Mouse (Mus musculus): ENCODE data around the gene Gm21974. TPM values are rescaled to one million over a fixed set of nuclear protein-coding genes. Genes with fewer than 3 reads are reported as not detected.

Gene Gm21974
- polyA plus RNA-seq, 1 experiment = not detected

DNA sequence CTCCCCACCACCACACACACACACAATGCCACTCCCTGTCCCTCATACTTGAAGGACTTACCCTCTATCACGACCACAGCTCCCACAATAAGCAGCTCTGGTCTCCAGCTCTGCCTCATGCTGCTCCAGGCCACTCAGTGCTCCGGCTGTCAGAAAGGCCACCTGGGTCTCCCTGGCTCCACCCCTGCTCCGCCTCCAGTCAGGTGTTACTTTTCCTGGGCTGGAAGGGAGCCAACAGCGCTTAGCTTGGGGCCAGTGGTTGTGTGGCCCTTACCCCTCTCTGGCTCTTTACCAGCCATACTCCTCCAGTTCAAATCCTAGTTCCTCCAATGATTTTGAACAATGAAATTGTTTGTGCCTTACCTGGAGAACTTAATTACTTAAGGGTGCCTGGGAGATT is 4.5 kb downstream of the Gm21974 start, which contains the start of gene Prss53:
Prss53 (minus strand) TSS at position 173 of the 400 bp plus-strand sequence.
- WGBS = 8% methylated on average over 4 of the region's 4 CpGs
- H3K27me3 ChIP-seq (ENCODE audit: control insufficient read depth, insufficient read depth, low read length) = no peaks in the 10 kb centered on the region
- H3K4me1 ChIP-seq (ENCODE audit: control insufficient read depth, insufficient read depth, insufficient read length, low read length) = peaks cover 4% of the 10 kb centered on the region
- H3K4me3 ChIP-seq (ENCODE audit: low read depth, low read length) = no peak within 1 kb of the TSS
- H3K27ac ChIP-seq (ENCODE audit: insufficient read depth, low read depth, low read length) = no peak within 1 kb of the TSS
- H3K36me3 ChIP-seq (ENCODE audit: control insufficient read depth, insufficient read depth, low read length) = peaks cover 38% of the 10 kb centered on the region
- TF ChIP-seq POLR2A (IDR thresholded peaks at IDR 0.05; ENCODE audit: low read depth, low read length) = no peak
- no peak for TF ChIP-seq CTCF (IDR thresholded peaks at IDR 0.05; ENCODE audit: extremely low read depth, insufficient read length, insufficient replicate concordance, low read depth, low read length)

DNA sequence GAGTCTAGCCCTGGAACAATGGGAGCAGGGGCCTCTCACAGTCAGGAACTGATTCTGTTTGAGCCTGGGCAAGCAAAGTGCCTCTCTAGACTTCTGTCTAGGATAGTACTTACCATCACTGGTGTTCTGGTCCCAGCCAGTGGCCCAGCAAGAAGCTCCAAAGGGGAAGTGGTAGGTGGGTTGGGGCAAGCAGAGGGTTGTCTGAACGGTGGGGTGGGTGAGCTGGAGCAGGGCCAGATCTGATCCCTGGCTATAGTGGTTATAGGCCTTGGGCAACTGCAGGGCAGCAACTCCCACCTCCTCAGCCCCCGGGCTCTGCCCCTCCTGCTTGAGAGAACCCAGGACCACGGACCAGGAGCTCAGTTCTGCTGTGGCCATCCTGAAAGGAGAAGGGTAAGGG is 6.4 kb downstream of the Gm21974 start:
- H3K4me3 ChIP-seq (ENCODE audit: low read depth, low read length) = no peak overlapping the region
- peaks cover 2% of the 10 kb centered on the region; the same call in 1 of the 2 replicates for H3K4me1 ChIP-seq (ENCODE audit: control insufficient read depth, insufficient read depth, insufficient read length, low read length)
- WGBS = 67% methylated on average over 3 of the region's 3 CpGs
- H3K27ac ChIP-seq (ENCODE audit: insufficient read depth, low read depth, low read length) = no peak overlapping the region
- TF ChIP-seq CTCF (IDR thresholded peaks at IDR 0.05; ENCODE audit: extremely low read depth, insufficient read length, insufficient replicate concordance, low read depth, low read length) = no peak
- TF ChIP-seq POLR2A (IDR thresholded peaks at IDR 0.05; ENCODE audit: low read depth, low read length) = no peak
- H3K36me3 ChIP-seq (ENCODE audit: control insufficient read depth, insufficient read depth, low read length) = peaks cover 54% of the 10 kb centered on the region
- H3K27me3 ChIP-seq (ENCODE audit: control insufficient read depth, insufficient read depth, low read length) = no peaks in the 10 kb centered on the region

DNA sequence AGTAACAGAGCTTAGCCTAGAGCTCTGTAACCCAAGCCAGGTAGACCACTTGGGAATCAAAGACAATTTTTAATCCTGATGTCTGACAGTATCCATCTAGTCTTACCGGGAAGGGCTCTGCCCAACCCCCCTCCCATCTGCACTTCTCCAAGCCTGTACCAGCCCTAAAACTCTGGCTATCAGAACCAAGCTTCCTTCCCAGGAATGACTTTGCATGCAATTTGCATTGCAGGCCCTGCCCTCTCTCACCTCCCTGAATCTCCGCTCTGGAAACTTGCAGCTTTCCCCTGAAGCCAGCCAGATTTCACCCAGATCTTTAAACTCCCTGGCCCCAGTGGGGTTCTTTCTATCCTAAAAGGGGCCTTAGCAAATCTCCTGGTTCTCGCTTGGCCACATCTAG is 7.5 kb downstream of the Gm21974 start:
- 86% methylated on average over 3 of the region's 3 CpGs for WGBS
- Histone ChIP-seq H3K4me1 (ENCODE audit: control insufficient read depth, insufficient read depth, insufficient read length, low read length) (peaks cover 4% of the 10 kb centered on the region), H3K4me3 (ENCODE audit: low read depth, low read length) (no peak overlapping the region), H3K27me3 (ENCODE audit: control insufficient read depth, insufficient read depth, low read length) (no peaks in the 10 kb centered on the region), H3K27ac (ENCODE audit: insufficient read depth, low read depth, low read length) (no peak overlapping the region), H3K36me3 (ENCODE audit: control insufficient read depth, insufficient read depth, low read length) (peaks cover 60% of the 10 kb centered on the region)
- TF ChIP-seq CTCF (IDR thresholded peaks at IDR 0.05; ENCODE audit: extremely low read depth, insufficient read length, insufficient replicate concordance, low read depth, low read length) (no peak), POLR2A (IDR thresholded peaks at IDR 0.05; ENCODE audit: low read depth, low read length) (no peak)

GRCm38 (mm10) chr7:127887191-127887590 is 8.1 kb downstream of the Gm21974 start:
- Histone ChIP-seq H3K4me1 (ENCODE audit: control insufficient read depth, insufficient read depth, insufficient read length, low read length) (peaks cover 4% of the 10 kb centered on the region), H3K27ac (ENCODE audit: insufficient read depth, low read depth, low read length) (no peak overlapping the region), H3K36me3 (ENCODE audit: control insufficient read depth, insufficient read depth, low read length) (peaks cover 66% of the 10 kb centered on the region), H3K27me3 (ENCODE audit: control insufficient read depth, insufficient read depth, low read length) (no peaks in the 10 kb centered on the region), H3K4me3 (ENCODE audit: low read depth, low read length) (no peak overlapping the region)
- TF ChIP-seq POLR2A (IDR thresholded peaks at IDR 0.05; ENCODE audit: low read depth, low read length) (no peak), CTCF (IDR thresholded peaks at IDR 0.05; ENCODE audit: extremely low read depth, insufficient read length, insufficient replicate concordance, low read depth, low read length) (no peak)
- WGBS = 85% methylated on average over 8 of the region's 8 CpGs

- Histone ChIP-seq H3K27ac (ENCODE audit: insufficient read depth, low read depth, low read length) (no peak overlapping the region), H3K27me3 (ENCODE audit: control insufficient read depth, insufficient read depth, low read length) (no peaks in the 10 kb centered on the region), H3K36me3 (ENCODE audit: control insufficient read depth, insufficient read depth, low read length) (peaks cover 73% of the 10 kb centered on the region), H3K4me3 (ENCODE audit: low read depth, low read length) (no peak overlapping the region), H3K4me1 (ENCODE audit: control insufficient read depth, insufficient read depth, insufficient read length, low read length) (peaks cover 4% of the 10 kb centered on the region)
- TF ChIP-seq CTCF (IDR thresholded peaks at IDR 0.05; ENCODE audit: extremely low read depth, insufficient read length, insufficient replicate concordance, low read depth, low read length) (no peak), POLR2A (IDR thresholded peaks at IDR 0.05; ENCODE audit: low read depth, low read length) (no peak)
- 90% methylated on average over 6 of the region's 6 CpGs for WGBS
Measured at GRCm38 (mm10) chr7:127886551-127886950, 8.7 kb downstream of the Gm21974 start.

DNA sequence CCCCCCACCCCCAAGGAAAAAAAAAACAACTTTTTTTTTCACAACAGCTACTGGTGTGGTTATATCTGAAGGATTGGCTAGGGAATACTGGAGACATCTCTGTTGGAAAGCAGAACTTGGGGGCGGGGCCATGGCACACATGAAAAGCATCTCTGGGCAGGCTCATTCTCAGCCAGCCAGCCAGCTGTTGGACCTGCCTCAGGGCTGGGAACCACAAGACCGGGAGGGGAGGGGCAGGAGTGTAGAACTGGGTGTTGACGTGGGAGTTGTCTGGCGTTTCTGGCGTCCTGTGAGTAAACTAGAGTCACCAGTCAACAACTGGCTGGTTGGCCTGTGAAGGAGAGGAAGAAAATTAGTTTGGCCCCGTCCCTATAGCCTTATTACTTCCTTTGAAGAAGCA is 9.3 kb downstream of the Gm21974 start:
- Histone ChIP-seq H3K36me3 (ENCODE audit: control insufficient read depth, insufficient read depth, low read length) (peaks cover 79% of the 10 kb centered on the region), H3K4me3 (ENCODE audit: low read depth, low read length) (no peak overlapping the region), H3K4me1 (ENCODE audit: control insufficient read depth, insufficient read depth, insufficient read length, low read length) (peaks cover 4% of the 10 kb centered on the region), H3K27ac (ENCODE audit: insufficient read depth, low read depth, low read length) (no peak overlapping the region), H3K27me3 (ENCODE audit: control insufficient read depth, insufficient read depth, low read length) (no peaks in the 10 kb centered on the region)
- TF ChIP-seq CTCF (IDR thresholded peaks at IDR 0.05; ENCODE audit: extremely low read depth, insufficient read length, insufficient replicate concordance, low read depth, low read length) = no peak
- no peak for TF ChIP-seq POLR2A (IDR thresholded peaks at IDR 0.05; ENCODE audit: low read depth, low read length)
- 34% methylated on average over 6 of the region's 6 CpGs for WGBS

- Histone ChIP-seq H3K27me3 (ENCODE audit: control insufficient read depth, insufficient read depth, low read length) (no peaks in the 10 kb centered on the region), H3K4me1 (ENCODE audit: control insufficient read depth, insufficient read depth, insufficient read length, low read length) (peaks cover 7% of the 10 kb centered on the region), H3K36me3 (ENCODE audit: control insufficient read depth, insufficient read depth, low read length) (peaks cover 66% of the 10 kb centered on the region), H3K27ac (ENCODE audit: insufficient read depth, low read depth, low read length) (no peak overlapping the region), H3K4me3 (ENCODE audit: low read depth, low read length) (no peak overlapping the region)
- TF ChIP-seq POLR2A (IDR thresholded peaks at IDR 0.05; ENCODE audit: low read depth, low read length) (no peak), CTCF (IDR thresholded peaks at IDR 0.05; ENCODE audit: extremely low read depth, insufficient read length, insufficient replicate concordance, low read depth, low read length) (no peak)
- 78% methylated on average over 12 of the region's 12 CpGs for WGBS
Measured at GRCm38 (mm10) chr7:127880431-127880830, 14.8 kb downstream of the Gm21974 start.

All from small intestine, adult 2 months (tissue).